Mouse (Mus musculus): ENCODE results near the gene Igfbp3. TPM values are rescaled to one million over a fixed set of nuclear protein-coding genes. Genes with fewer than 3 reads are reported as not detected.

The Igfbp3 gene
- polyA plus RNA-seq, 1 experiment from 2014 or later: 40.3 TPM

DNA sequence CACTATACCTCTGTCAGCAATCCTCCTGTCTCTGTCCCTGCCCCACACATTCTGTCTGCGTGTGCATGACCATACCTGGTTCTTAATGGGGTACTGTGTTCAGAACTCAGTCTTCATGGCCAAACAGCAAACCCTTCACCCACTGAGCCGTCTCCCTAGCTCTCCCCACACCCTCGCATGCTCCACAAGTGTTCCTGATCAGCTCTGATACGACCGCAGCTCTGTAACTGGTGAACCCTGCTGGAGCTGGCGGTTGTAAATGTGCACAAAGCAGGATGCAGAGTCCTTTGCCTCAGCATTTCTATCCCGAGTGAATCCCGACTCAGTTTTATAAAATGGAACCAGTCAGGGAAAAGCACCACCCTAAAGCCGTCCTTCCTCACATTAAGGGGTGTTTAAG lies 9.9 kb downstream of the Igfbp3 start:
- no peak for ATAC-seq (replicated peaks)
- no peak overlapping the region for H3K4me2 ChIP-seq (replicated peaks)
- no peak overlapping the region for H3K4me3 ChIP-seq
- no peaks in the 10 kb centered on the region for H3K9me3 ChIP-seq
- H3K27me3 ChIP-seq: no peaks in the 10 kb centered on the region
- no peak overlapping the region for H3K27ac ChIP-seq (replicated peaks)
- no peaks in the 10 kb centered on the region for H3K36me3 ChIP-seq
- H3K9ac ChIP-seq (replicated peaks): no peak overlapping the region
- H3K4me1 ChIP-seq: no peaks in the 10 kb centered on the region
- WGBS: 91% methylated on average over 9 of the region's 9 CpGs

DNA sequence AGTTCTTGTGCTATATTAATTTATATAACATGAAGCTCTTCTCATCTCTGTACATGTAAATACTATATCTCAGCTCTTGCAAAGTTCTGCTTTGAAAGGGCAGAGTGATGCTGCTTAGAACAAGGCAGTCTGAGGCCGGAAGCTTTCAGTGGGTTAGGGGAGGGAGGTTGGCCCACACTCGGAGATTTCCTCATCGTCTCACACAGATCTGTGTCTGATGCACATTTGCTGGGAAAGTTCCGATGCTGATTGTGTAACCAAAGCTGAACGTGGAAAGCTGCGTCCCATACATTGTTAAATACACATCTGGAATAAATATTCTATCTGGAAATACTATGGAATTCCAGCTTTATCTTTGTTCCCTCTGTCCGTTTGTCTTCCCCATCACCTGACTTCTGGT lies 11.5 kb downstream of the Igfbp3 start:
- no peak for ATAC-seq (replicated peaks)
- no peaks in the 10 kb centered on the region for H3K4me1 ChIP-seq

DNA sequence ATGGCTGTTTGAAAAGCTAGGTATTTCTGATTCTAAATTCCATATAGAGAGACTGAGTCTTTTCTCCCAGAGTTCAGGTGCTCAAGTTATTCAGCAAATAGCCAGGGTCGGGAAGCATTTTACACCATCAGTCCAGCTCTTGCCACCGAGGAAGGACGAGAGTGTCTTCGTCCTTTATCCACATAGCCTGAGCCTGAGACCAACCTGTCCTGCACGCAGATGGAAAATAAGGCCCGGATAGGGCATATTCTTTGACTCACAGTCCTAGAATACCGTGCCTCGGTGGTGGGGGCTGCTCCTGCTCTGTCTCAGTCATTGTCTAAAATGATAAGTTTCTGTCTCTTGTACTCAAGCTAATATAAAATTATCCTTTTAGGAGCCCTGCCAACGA lies 13.3 kb downstream of the Igfbp3 start:
- no peaks in the 10 kb centered on the region for H3K9me3 ChIP-seq
- no peaks in the 10 kb centered on the region for H3K4me1 ChIP-seq
- H3K27ac ChIP-seq (replicated peaks): no peak overlapping the region
- no peak overlapping the region for H3K4me3 ChIP-seq
- WGBS: 83% methylated on average over 9 of the region's 9 CpGs
- H3K27me3 ChIP-seq: no peaks in the 10 kb centered on the region
- H3K9ac ChIP-seq (replicated peaks): no peak overlapping the region
- ATAC-seq (replicated peaks): no peak
- no peaks in the 10 kb centered on the region for H3K36me3 ChIP-seq
- no peak overlapping the region for H3K4me2 ChIP-seq (replicated peaks)

More for the DNA sequence above, 11.5 kb downstream of the Igfbp3 start:
- Histone ChIP-seq H3K4me2 (replicated peaks) (no peak overlapping the region), H3K9me3 (no peaks in the 10 kb centered on the region), H3K36me3 (no peaks in the 10 kb centered on the region), H3K27ac (replicated peaks) (no peak overlapping the region), H3K9ac (replicated peaks) (no peak overlapping the region), H3K4me3 (no peak overlapping the region), H3K27me3 (no peaks in the 10 kb centered on the region)
- 82% methylated on average over 7 of the region's 7 CpGs for WGBS

DNA sequence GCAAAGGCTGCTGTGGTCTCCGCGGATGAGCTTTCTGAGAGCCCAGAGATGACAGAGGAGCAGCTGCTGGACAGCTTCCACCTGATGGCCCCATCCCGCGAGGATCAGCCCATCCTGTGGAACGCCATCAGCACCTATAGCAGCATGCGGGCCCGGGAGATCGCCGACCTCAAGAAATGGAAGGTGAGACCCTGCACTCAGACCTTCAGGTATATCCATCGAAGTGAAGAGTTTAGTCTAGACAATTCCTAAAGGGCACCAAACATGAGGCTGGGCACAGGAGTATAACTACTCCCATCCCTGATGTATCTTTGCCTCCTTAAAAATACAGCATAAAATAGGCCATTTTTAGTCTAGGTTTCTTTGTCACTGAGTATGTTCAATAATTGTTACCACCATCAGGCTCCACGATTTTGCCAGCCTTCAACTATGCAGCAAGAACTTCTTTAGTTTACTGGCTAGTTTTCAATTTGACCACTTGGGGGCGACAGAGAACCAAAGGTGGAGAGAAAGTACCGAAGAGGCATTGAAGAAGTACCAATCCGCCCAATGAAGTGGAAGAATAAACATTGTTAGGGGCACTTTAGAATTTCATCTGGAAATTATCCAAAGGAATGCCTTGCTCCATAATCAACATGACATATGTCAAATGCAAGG lies 13.9 kb downstream of the Igfbp3 start:
- no peak overlapping the region for H3K4me2 ChIP-seq (replicated peaks)
- no peaks in the 10 kb centered on the region for H3K9me3 ChIP-seq
- H3K36me3 ChIP-seq: no peaks in the 10 kb centered on the region
- no peaks in the 10 kb centered on the region for H3K4me1 ChIP-seq
- H3K27me3 ChIP-seq: no peaks in the 10 kb centered on the region
- H3K4me3 ChIP-seq: no peak overlapping the region
- H3K27ac ChIP-seq (replicated peaks): no peak overlapping the region
- ATAC-seq (replicated peaks): peak; percentile 41; the same call in 1 of the 2 replicates
- H3K9ac ChIP-seq (replicated peaks): no peak overlapping the region
- WGBS: 52% methylated on average over 14 of the region's 14 CpGs

DNA sequence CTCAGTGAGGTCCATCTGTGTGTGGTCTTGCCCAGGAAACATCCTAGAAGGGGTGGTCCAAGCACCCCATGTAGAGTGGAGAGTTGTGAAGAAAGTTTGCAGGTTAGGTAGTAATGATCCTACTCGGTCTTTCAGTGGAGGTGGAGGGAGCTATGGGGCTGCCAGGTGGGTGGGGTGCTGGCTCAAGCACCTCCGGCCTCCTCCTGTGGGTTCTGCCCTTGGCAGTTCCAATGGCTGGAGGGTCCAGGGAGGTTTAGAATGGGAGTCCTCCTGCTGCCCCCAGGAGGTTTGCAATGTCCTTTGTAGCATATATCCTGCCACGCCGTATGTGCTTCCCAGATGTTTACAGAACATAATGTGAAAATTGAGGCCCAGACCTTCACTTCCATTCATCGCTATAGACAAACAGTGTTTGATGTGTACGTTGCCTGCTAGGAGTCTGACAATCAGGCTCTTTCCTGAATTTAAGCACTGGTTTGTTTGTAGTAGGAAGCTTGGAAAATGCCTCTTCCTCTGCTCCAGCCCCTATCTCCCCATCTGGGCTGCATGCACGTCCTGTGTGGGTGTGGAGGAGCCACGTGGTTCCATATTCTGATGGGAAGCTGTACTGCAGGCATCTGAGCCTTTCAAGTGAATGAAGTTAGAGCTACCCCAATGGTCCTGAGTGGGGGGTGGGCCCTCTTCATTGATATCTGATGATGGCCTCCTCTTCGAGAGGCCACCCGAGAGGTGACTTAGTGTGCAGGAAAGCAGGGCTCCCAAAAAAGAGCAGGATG lies 15.1 kb downstream of the Igfbp3 start:
- Histone ChIP-seq H3K4me2 (replicated peaks) (no peak overlapping the region), H3K36me3 (no peaks in the 10 kb centered on the region), H3K4me3 (no peak overlapping the region), H3K27me3 (no peaks in the 10 kb centered on the region), H3K27ac (replicated peaks) (no peak overlapping the region), H3K9me3 (no peaks in the 10 kb centered on the region), H3K9ac (replicated peaks) (no peak overlapping the region), H3K4me1 (no peaks in the 10 kb centered on the region)
- 88% methylated on average over 10 of the region's 10 CpGs for WGBS
- ATAC-seq (replicated peaks): 0 out of 2 replicates have a peak, but pooled peaks have one; percentile 24

DNA sequence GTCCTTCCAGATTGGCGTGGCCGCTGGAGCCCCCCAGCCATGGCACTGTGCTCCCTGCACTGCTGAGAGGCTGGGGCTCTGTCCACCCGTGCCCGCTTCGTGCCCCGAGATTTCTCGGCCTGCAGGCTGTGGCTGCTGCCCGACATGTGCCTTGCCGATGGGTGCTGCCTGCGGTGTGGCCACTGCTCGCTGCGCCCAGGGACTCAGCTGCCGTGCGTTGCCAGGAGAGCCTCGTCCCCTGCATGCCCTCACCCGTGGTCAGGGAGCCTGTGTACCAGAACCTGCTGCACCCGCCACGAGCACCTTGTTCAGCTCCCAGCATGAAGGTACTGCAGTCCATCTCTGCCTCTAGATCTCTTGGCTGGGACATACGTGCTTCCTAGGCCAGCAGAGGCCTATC lies 15.7 kb downstream of the Igfbp3 start:
- no peaks in the 10 kb centered on the region for H3K27me3 ChIP-seq
- H3K4me1 ChIP-seq: no peaks in the 10 kb centered on the region
- no peak overlapping the region for H3K27ac ChIP-seq (replicated peaks)
- no peak for ATAC-seq (replicated peaks)
- H3K36me3 ChIP-seq: no peaks in the 10 kb centered on the region
- no peak overlapping the region for H3K4me3 ChIP-seq
- no peaks in the 10 kb centered on the region for H3K9me3 ChIP-seq
- H3K9ac ChIP-seq (replicated peaks): no peak overlapping the region
- no peak overlapping the region for H3K4me2 ChIP-seq (replicated peaks)
- 85% methylated on average over 19 of the region's 19 CpGs for WGBS

DNA sequence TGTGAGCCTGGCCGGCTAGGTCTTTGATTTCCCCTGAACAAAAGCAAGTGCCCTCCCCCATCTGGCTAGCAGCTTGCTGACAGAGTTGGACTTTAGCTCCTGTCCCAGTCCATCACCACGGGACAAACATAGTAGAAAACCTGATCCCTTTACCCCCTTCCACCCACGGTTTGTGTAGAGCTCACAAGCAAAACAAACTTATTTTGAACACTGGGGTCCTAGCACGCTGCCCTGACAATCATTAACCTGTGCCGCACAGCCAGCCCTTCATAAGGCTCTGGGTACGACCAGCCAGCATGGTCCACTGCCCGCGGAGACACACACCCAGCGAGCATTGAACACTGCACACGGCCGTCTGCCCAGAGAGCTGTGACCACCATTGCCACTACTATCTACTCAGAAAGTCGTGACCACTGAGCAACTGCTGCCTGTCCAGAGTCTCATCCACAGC lies 16.2 kb downstream of the Igfbp3 start, which contains the start of gene Igfbp1:
Igfbp1 (plus strand) TSS at position 292 of the 451 bp plus-strand sequence.
- H3K27me3 ChIP-seq: no peaks in the 10 kb centered on the region
- no peak within 1 kb of the TSS for H3K4me3 ChIP-seq
- no peak for ATAC-seq (replicated peaks)
- WGBS: 19% methylated on average over 12 of the region's 12 CpGs
- no peaks in the 10 kb centered on the region for H3K4me1 ChIP-seq
- no peak within 1 kb of the TSS for H3K27ac ChIP-seq (replicated peaks)
- H3K9ac ChIP-seq (replicated peaks): no peak within 1 kb of the TSS
- no peaks in the 10 kb centered on the region for H3K36me3 ChIP-seq
- H3K9me3 ChIP-seq: no peaks in the 10 kb centered on the region
- H3K4me2 ChIP-seq (replicated peaks): no peak within 1 kb of the TSS

DNA sequence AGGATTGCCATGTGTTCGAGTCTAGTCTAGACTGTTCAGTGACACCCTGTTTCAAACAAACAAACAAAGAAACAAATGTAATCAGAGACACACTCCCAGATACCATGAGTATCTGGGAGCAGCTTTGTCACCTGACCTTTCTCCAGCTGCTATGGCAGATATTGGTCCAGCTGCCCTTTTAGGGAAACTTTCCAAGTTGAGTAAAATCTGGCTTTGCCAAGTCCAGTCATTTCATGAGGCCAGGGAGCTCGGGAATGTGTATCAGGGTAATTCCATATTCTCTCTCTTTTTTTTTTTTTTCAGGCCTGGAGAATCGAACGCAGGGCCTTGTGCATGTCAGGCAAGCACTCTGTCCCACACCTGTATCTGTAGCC lies 18.4 kb downstream of the Igfbp3 start:
- Histone ChIP-seq H3K27ac (replicated peaks) (no peak overlapping the region), H3K4me3 (no peak overlapping the region), H3K9me3 (no peaks in the 10 kb centered on the region), H3K36me3 (no peaks in the 10 kb centered on the region), H3K4me1 (no peaks in the 10 kb centered on the region), H3K4me2 (replicated peaks) (no peak overlapping the region), H3K27me3 (no peaks in the 10 kb centered on the region), H3K9ac (replicated peaks) (no peak overlapping the region)
- ATAC-seq (replicated peaks): no peak
- 90% methylated on average over 4 of the region's 4 CpGs for WGBS

DNA sequence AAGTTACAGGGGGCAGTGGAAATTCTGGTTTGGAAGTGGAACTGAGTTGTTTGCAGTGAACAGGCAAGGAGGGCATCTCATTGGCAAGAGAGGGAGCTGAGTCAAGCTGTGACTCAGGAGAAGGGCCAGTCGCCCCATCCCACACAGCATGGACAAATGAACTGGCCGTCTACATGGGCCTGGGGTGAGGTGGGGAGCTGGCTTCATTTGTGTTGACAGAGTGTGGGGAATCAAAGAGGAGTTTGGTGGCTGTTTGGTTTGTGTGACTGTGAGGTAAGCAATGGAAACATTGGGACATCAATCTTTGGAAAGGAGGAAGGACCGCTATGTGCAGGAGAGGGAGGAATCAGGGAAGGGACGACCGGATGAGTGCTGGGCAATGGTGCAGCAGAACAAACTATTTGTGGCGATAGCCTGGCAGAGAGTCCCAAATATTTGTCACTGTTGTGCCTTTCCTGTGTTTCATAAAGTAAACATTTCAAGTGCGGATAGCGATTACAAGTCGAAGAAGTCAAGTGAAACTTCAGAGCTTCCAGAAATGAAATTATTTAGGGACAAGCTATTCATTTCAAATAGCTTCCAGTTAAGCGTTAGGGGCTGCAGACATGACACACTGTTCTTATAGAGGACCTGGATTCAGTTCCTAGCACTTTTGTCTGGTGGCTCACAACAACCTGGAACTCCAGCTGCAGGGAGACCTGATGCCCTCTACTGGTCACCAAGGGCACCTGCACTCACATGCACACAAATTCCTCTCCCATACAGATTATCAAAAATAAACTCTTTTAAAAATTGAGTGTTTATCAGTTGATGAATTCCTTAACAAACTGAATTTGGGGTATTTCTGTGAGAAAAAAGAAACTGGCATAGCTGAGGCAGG lies 19.1 kb downstream of the Igfbp3 start:
- H3K4me3 ChIP-seq: no peak overlapping the region
- no peaks in the 10 kb centered on the region for H3K27me3 ChIP-seq
- H3K27ac ChIP-seq (replicated peaks): no peak overlapping the region
- no peaks in the 10 kb centered on the region for H3K4me1 ChIP-seq
- 95% methylated on average over 10 of the region's 10 CpGs for WGBS
- H3K9ac ChIP-seq (replicated peaks): no peak overlapping the region
- no peaks in the 10 kb centered on the region for H3K36me3 ChIP-seq
- no peaks in the 10 kb centered on the region for H3K9me3 ChIP-seq
- ATAC-seq (replicated peaks): no peak
- no peak overlapping the region for H3K4me2 ChIP-seq (replicated peaks)

DNA sequence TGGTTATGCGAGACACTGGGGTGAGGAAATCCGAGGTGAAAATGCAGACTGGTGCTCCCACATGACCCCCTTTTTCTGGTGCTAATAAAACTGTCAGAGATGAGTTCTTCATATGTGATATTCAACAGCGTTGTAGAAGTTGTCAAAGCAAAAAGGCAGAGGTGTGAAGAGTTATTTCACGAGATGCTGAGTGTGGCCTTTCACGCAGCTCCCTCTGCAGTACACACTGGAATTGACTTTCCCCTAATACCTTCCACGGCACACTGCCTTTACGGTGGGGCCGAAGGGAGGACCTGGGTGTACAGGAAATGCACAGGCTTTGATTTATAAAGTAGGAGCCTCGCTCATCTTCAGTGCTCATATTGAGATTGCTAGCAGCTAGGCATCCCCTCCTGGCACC lies 20.6 kb downstream of the Igfbp3 start:
- H3K27ac ChIP-seq (replicated peaks): no peak overlapping the region
- no peaks in the 10 kb centered on the region for H3K4me1 ChIP-seq
- H3K36me3 ChIP-seq: no peaks in the 10 kb centered on the region
- 76% methylated on average over 9 of the region's 9 CpGs for WGBS
- no peaks in the 10 kb centered on the region for H3K27me3 ChIP-seq
- no peak overlapping the region for H3K4me2 ChIP-seq (replicated peaks)
- no peak overlapping the region for H3K4me3 ChIP-seq
- H3K9me3 ChIP-seq: no peaks in the 10 kb centered on the region
- 0 out of 2 replicates have a peak, but pooled peaks have one; percentile 2 for ATAC-seq (replicated peaks)
- H3K9ac ChIP-seq (replicated peaks): no peak overlapping the region

DNA sequence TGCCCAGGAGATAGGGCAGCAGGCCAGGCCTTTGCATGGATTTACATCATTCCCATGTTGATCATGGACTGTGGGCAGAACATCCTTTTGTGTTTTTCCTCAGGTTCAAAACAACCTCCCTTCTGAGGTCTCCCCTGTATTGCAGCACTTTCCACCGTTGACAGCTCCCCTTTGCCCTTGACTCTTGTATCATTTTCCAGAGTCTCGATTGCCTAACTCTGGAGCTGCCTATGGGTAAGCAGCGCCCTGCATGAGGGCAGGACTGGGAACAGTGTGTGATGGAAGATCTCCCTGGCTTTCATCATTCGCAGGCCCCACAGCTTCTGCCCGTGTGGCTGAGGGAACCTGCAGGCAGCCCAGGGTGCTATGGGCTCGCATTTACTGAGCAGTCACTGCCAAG lies 21.0 kb downstream of the Igfbp3 start:
- 73% methylated on average over 6 of the region's 6 CpGs for WGBS
- 0 out of 2 replicates have a peak, but pooled peaks have one; percentile 12 for ATAC-seq (replicated peaks)

DNA sequence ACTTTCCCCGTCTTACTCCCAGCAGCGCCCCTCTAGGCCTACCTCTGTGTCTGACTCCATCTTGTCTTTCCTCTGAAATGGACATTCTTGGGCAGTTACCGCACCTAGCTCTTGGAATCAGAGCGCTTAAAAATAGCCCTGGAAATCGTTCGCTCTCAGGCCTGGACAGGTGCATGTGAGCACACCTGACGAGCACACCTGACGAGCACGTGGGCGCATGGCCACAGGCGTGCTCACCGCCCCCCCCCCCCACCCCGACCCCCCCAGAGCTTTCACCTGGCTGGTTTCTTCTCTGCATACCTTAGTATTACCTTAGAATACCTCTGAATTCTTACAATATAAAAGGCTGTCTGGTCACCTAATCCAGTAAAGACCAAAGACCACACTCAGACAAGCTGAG lies 25.3 kb downstream of the Igfbp3 start, which contains the start of gene Gm11985:
Gm11985 (minus strand) TSS at position 101 of the 400 bp plus-strand sequence.
- 84% methylated on average over 13 of the region's 13 CpGs for WGBS
- Histone ChIP-seq H3K4me1 (no peaks in the 10 kb centered on the region), H3K4me3 (no peak within 1 kb of the TSS), H3K36me3 (no peaks in the 10 kb centered on the region), H3K9ac (replicated peaks) (no peak within 1 kb of the TSS), H3K9me3 (no peaks in the 10 kb centered on the region), H3K27ac (replicated peaks) (no peak within 1 kb of the TSS), H3K27me3 (no peaks in the 10 kb centered on the region), H3K4me2 (replicated peaks) (no peak within 1 kb of the TSS)
- no peak for ATAC-seq (replicated peaks)

More for the DNA sequence above, 21.0 kb downstream of the Igfbp3 start:
- Histone ChIP-seq H3K9ac (replicated peaks) (no peak overlapping the region), H3K36me3 (no peaks in the 10 kb centered on the region), H3K4me1 (no peaks in the 10 kb centered on the region), H3K27ac (replicated peaks) (no peak overlapping the region), H3K27me3 (no peaks in the 10 kb centered on the region), H3K9me3 (no peaks in the 10 kb centered on the region), H3K4me3 (no peak overlapping the region), H3K4me2 (replicated peaks) (no peak overlapping the region)
